Mouse (Mus musculus) kidney, embryonic 14.5 days (tissue): ENCODE data around the gene Lrrc25. TPM values are rescaled to one million over a fixed set of nuclear protein-coding genes. Genes with fewer than 3 reads are reported as not detected.

Experiments used
- ATAC-seq: fragments of 200-750 bp; cut with Nextera tagmentation; 2 replicates; pipeline ENCODE4 v1.8.0; 2017; ENCODE audit warnings: moderate number of reproducible peaks, mild to moderate bottlenecking, moderate TSS enrichment, moderate library complexity; ENCODE audit not compliant: low FRiP score, low TSS enrichment
- H3K27ac ChIP-seq: fragments of 300-500 bp; sonication (generic); 2 replicates; pipeline ENCODE4 v1.5.1; 2014; ENCODE audit warnings: low read depth, mild to moderate bottlenecking, low read length, moderate library complexity, mixed read lengths
- H3K27me3 ChIP-seq: fragments of 300-500 bp; sonication (generic); 2 replicates; pipeline ENCODE4 v1.6.1; 2014; ENCODE audit warnings: mild to moderate bottlenecking, low read length; ENCODE audit not compliant: control insufficient read depth, insufficient read depth
- H3K36me3 ChIP-seq: fragments of 300-500 bp; sonication (generic); 2 replicates; pipeline ENCODE4 v1.6.1; 2014; ENCODE audit warnings: low read length, mixed read lengths; ENCODE audit not compliant: control insufficient read depth, insufficient read depth
- H3K4me1 ChIP-seq: fragments of 300-500 bp; sonication (generic); 2 replicates; pipeline ENCODE4 v1.6.1; 2014; ENCODE audit warnings: low read length, mixed read lengths; ENCODE audit not compliant: control insufficient read depth, insufficient read depth
- H3K4me2 ChIP-seq: fragments of 300-500 bp; sonication (generic); replicated peaks from 2 replicates; pipeline ENCODE4 v1.6.1; 2014; ENCODE audit warnings: low read depth, mild to moderate bottlenecking, low read length
- H3K4me3 ChIP-seq: fragments of 300-500 bp; sonication (generic); 2 replicates; pipeline ENCODE4 v1.5.1; 2014; ENCODE audit warnings: mild to moderate bottlenecking, low read length
- H3K9ac ChIP-seq: fragments of 300-500 bp; sonication (generic); 2 replicates; pipeline ENCODE4 v1.6.1; 2014; ENCODE audit warnings: low read depth, mild to moderate bottlenecking, low read length, moderate library complexity
- H3K9me3 ChIP-seq: fragments of 300-500 bp; sonication (generic); 2 replicates; pipeline ENCODE4 v1.6.1; 2016; ENCODE audit warnings: low read length; ENCODE audit not compliant: control insufficient read depth
- WGBS: fragments of 180-500 bp; shearing (Covaris S2); extraction: QIAGEN DNeasy Blood & Tissue Kit; methylation state at CpG from one replicate; pipeline ENCODE4 v1.1.7; 2014; 5-methylcytosine and 5-hydroxymethylcytosine counted together
- polyA plus RNA-seq: library from polyadenylated mRNA; unstranded; fragments of >200 nt; fragmentation: Nextera tagmentation; extraction: Ambion mirVana; gene quantifications from 2 replicates; pipeline ENCODE4 v1.2.1, GENCODE M21; 2014

The Lrrc25 gene
- polyA plus RNA-seq, 1 experiment from 2014 or later: 1.4 TPM

- Histone ChIP-seq H3K4me3 (peak overlapping the region; percentile 45), H3K27me3 (no peaks in the 10 kb centered on the region), H3K4me2 (peak overlapping the region; percentile 82), H3K4me1 (peaks cover 73% of the 10 kb centered on the region), H3K36me3 (peaks cover 31% of the 10 kb centered on the region), H3K27ac (peak overlapping the region; percentile 26; the same call in 1 of the 2 replicates), H3K9me3 (no peaks in the 10 kb centered on the region; the same call in 1 of the 2 replicates), H3K9ac (peak overlapping the region; percentile 69)
- 7% methylated on average over 58 of the region's 68 CpGs for WGBS
- no peak for ATAC-seq
Observed at GRCm38 (mm10) chr8:70597417-70598272, 18.3 kb upstream of the Lrrc25 start.

- no peaks in the 10 kb centered on the region; the same call in 1 of the 2 replicates for H3K9me3 ChIP-seq
- WGBS: 1% methylated on average over 29 of the region's 29 CpGs
- H3K27me3 ChIP-seq: no peaks in the 10 kb centered on the region
- peaks cover 67% of the 10 kb centered on the region for H3K4me1 ChIP-seq
- H3K4me2 ChIP-seq: peak overlapping the region; percentile 82
- 0 out of 2 replicates have a peak, but pooled peaks have one; percentile 6 for ATAC-seq
- peak overlapping the region; percentile 45 for H3K4me3 ChIP-seq
- peaks cover 33% of the 10 kb centered on the region for H3K36me3 ChIP-seq
- peak overlapping the region; percentile 69 for H3K9ac ChIP-seq
- peak overlapping the region; percentile 62 for H3K27ac ChIP-seq
Observed at GRCm38 (mm10) chr8:70598283-70598682, 17.7 kb upstream of the Lrrc25 start.

- Histone ChIP-seq H3K4me1 (peaks cover 63% of the 10 kb centered on the region), H3K27ac (peak overlapping the region; percentile 62), H3K4me3 (peak overlapping the region; percentile 45), H3K36me3 (peaks cover 33% of the 10 kb centered on the region), H3K9ac (peak overlapping the region; percentile 69; the same call in 1 of the 2 replicates), H3K9me3 (no peaks in the 10 kb centered on the region; the same call in 1 of the 2 replicates), H3K4me2 (peak overlapping the region; percentile 82), H3K27me3 (no peaks in the 10 kb centered on the region)
- 16% methylated on average over 10 of the region's 10 CpGs for WGBS
- ATAC-seq: no peak
Observed at GRCm38 (mm10) chr8:70598722-70599121, 17.2 kb upstream of the Lrrc25 start.

DNA sequence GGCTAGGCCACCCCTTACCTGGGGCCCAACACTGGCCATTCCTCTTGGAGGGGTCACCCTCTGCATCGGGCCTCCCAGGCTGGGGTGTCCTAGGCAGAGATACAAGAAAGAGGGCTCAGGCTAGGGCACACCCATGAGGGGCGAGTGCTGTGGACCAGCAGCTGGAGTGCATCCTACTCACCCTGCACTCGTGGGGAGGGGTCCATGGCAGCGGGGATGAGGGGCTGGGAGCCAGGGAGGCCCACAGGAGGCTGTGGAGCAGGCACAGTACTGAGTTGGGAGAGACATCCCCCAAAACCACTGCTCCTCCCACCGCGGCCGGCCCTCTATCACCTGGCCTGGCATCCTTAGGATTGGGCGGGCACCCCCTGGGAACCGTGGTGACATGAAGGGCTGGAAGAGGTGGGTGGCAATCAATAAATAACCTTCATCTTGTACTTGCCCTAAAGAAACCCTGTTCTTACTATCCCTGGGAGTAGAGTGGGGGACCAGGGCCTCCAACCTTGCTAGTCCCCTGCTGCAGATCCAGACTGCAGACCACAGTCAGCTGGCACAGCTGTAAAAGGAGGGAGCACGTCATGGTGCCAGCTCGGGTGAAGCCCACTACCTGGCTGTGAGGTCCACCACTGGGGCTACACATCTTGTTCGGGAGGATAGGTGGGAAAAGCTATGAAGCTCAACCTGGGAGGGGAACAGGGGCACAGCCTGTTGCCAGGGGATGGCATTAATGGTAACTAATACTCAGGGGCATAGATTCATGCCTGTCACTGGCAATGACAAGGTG is 16.3 kb upstream of the Lrrc25 start:
- Histone ChIP-seq H3K27me3 (no peaks in the 10 kb centered on the region), H3K27ac (0 out of 2 replicates have a peak overlapping the region, but pooled peaks have one; percentile 62), H3K36me3 (peaks cover 36% of the 10 kb centered on the region), H3K9ac (no peak overlapping the region; the same call in 1 of the 2 replicates), H3K4me3 (no peak overlapping the region), H3K4me1 (peaks cover 65% of the 10 kb centered on the region), H3K9me3 (no peaks in the 10 kb centered on the region; the same call in 1 of the 2 replicates), H3K4me2 (no peak overlapping the region)
- WGBS: 84% methylated on average over 12 of the region's 12 CpGs
- ATAC-seq: no peak

GRCm38 (mm10) chr8:70600473-70601270 is 15.3 kb upstream of the Lrrc25 start:
- Histone ChIP-seq H3K4me3 (peak overlapping the region; percentile 17; the same call in 1 of the 2 replicates), H3K27ac (peak overlapping the region; percentile 76), H3K36me3 (peaks cover 34% of the 10 kb centered on the region), H3K4me1 (peaks cover 56% of the 10 kb centered on the region), H3K27me3 (no peaks in the 10 kb centered on the region), H3K4me2 (peak overlapping the region; percentile 33), H3K9ac (peak overlapping the region; percentile 1; the same call in 1 of the 2 replicates), H3K9me3 (no peaks in the 10 kb centered on the region; the same call in 1 of the 2 replicates)
- no peak for ATAC-seq
- 25% methylated on average over 9 of the region's 10 CpGs for WGBS

DNA sequence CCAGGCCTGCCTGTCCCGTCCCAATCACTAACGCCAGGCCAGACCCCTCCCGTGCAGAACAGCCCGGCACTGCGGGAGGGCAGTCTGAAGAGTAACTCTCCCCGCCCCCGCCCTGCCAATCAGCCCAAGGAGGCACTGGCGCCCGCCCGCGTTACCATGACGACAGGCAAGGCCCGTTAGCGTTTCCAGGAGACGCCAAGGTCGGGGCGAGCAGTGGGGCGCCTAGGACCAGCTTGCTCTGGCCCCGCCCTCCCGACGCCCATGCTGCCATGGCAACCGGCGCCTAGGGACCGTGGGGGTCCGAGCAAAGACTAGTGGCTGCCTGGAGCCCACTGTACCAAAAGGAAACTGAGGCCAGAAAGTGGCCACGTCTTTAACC is 14.7 kb upstream of the Lrrc25 start:
- Histone ChIP-seq H3K9ac (no peak overlapping the region), H3K9me3 (no peaks in the 10 kb centered on the region; the same call in 1 of the 2 replicates), H3K4me3 (peak overlapping the region; percentile 17), H3K27me3 (no peaks in the 10 kb centered on the region), H3K4me1 (peaks cover 55% of the 10 kb centered on the region), H3K27ac (peak overlapping the region; percentile 76; the same call in 1 of the 2 replicates), H3K4me2 (peak overlapping the region; percentile 33), H3K36me3 (peaks cover 28% of the 10 kb centered on the region)
- under 1% methylated on average over 26 of the region's 26 CpGs for WGBS
- ATAC-seq: peak; percentile 11; the same call in 1 of the 2 replicates

- Histone ChIP-seq H3K4me3 (no peak overlapping the region), H3K27ac (no peak overlapping the region)
Observed at GRCm38 (mm10) chr8:70602139-70602811, 13.7 kb upstream of the Lrrc25 start.

GRCm38 (mm10) chr8:70604558-70604957 is 11.4 kb upstream of the Lrrc25 start:
- H3K4me2 ChIP-seq: no peak overlapping the region
- no peaks in the 10 kb centered on the region; the same call in 1 of the 2 replicates for H3K9me3 ChIP-seq
- no peak for ATAC-seq
- 71% methylated on average over 7 of the region's 7 CpGs for WGBS
- no peaks in the 10 kb centered on the region for H3K27me3 ChIP-seq
- no peak overlapping the region for H3K9ac ChIP-seq
- H3K27ac ChIP-seq: 0 out of 2 replicates have a peak overlapping the region, but pooled peaks have one; percentile 1
- H3K4me3 ChIP-seq: no peak overlapping the region
- peaks cover 17% of the 10 kb centered on the region for H3K36me3 ChIP-seq
- H3K4me1 ChIP-seq: peaks cover 51% of the 10 kb centered on the region

More at GRCm38 (mm10) chr8:70602139-70602811, 13.7 kb upstream of the Lrrc25 start:
- Histone ChIP-seq H3K4me1 (peaks cover 59% of the 10 kb centered on the region), H3K27me3 (no peaks in the 10 kb centered on the region), H3K36me3 (peaks cover 18% of the 10 kb centered on the region), H3K9me3 (no peaks in the 10 kb centered on the region; the same call in 1 of the 2 replicates), H3K4me2 (no peak overlapping the region), H3K9ac (no peak overlapping the region)
- 90% methylated on average over 13 of the region's 13 CpGs for WGBS
- no peak for ATAC-seq
